Mouse (Mus musculus): ENCODE measurements around the gene Macf1.
A peak's percentile ranks its signal among the peaks of the same experiment; 100 is the strongest.

Macf1 gene

GRCm38 (mm10) chr4:123427900-123428684 is 256.1 kb downstream of the Macf1 start:
- no peak for DNase-seq

- DNase-seq = no peak
These were observed 256.8 kb downstream of the Macf1 start for GRCm38 (mm10) chr4:123427271-123427899.

- DNase-seq = no peak
These were observed 257.6 kb downstream of the Macf1 start for GRCm38 (mm10) chr4:123426429-123427080.

GRCm38 (mm10) chr4:123425672-123426272 is 258.4 kb downstream of the Macf1 start:
- no peak for DNase-seq

- DNase-seq = no peak
These were observed 260.1 kb downstream of the Macf1 start for GRCm38 (mm10) chr4:123424050-123424449.

GRCm38 (mm10) chr4:123422828-123423227 is 261.3 kb downstream of the Macf1 start:
- peak; percentile 40 for DNase-seq

GRCm38 (mm10) chr4:123418032-123418431 is 266.1 kb downstream of the Macf1 start:
- DNase-seq = no peak

GRCm38 (mm10) chr4:123417478-123417877 is 266.7 kb downstream of the Macf1 start:
- no peak for DNase-seq

- no peak for DNase-seq
These were observed 267.3 kb downstream of the Macf1 start for GRCm38 (mm10) chr4:123416829-123417228.

- no peak for DNase-seq
These were observed 268.6 kb downstream of the Macf1 start for GRCm38 (mm10) chr4:123415566-123415965.

GRCm38 (mm10) chr4:123413876-123414275 is 270.3 kb downstream of the Macf1 start:
- DNase-seq = no peak

- no peak for DNase-seq
These were observed 271.2 kb downstream of the Macf1 start for GRCm38 (mm10) chr4:123412981-123413380.

- no peak for DNase-seq
These were observed 271.7 kb downstream of the Macf1 start for GRCm38 (mm10) chr4:123412528-123412878.

- DNase-seq = peak; percentile 98
These were observed 272.2 kb downstream of the Macf1 start for GRCm38 (mm10) chr4:123411732-123412527.

GRCm38 (mm10) chr4:123411006-123411731 is 273.0 kb downstream of the Macf1 start:
- DNase-seq = no peak

GRCm38 (mm10) chr4:123409752-123410151 is 274.4 kb downstream of the Macf1 start:
- no peak for DNase-seq

- DNase-seq = no peak
These were observed 275.0 kb downstream of the Macf1 start for GRCm38 (mm10) chr4:123409034-123409692.

- no peak for DNase-seq
These were observed 276.4 kb downstream of the Macf1 start for GRCm38 (mm10) chr4:123407792-123408191.

- DNase-seq = peak; percentile 26
These were observed 280.1 kb downstream of the Macf1 start for GRCm38 (mm10) chr4:123404056-123404455.

- no peak for DNase-seq
These were observed 281.9 kb downstream of the Macf1 start for GRCm38 (mm10) chr4:123402244-123402643.

GRCm38 (mm10) chr4:123401265-123401664 is 282.9 kb downstream of the Macf1 start:
- no peak for DNase-seq
